ENCODE assay signal across 8 mouse cellular contexts in genomic region chr15:91781172-91781571, GRCm38 (mm10). TPM values are rescaled to one million over a fixed set of nuclear protein-coding genes. Genes with fewer than 3 reads are reported as not detected.
A peak's percentile ranks its signal among the peaks of the same experiment; 100 is the strongest.
DNase-seq lines count a peak whose midpoint lies in the region; ATAC-seq lines count a peak whose summit lies in the region.

No protein-coding gene starts in this region.

- no peak for ATAC-seq in kidney, embryonic 15.5 days (replicated peaks; ENCODE audit: low FRiP score)

- no peaks in the 10 kb centered on the region for H3K36me3 ChIP-seq in kidney, embryonic 15.5 days

- H3K9me3 ChIP-seq in kidney, embryonic 15.5 days (replicated peaks), result no peaks in the 10 kb centered on the region

- H3K27ac ChIP-seq in kidney, embryonic 15.5 days, result no peak overlapping the region

- DNase-seq in kidney, adult 18-20 months, result peak; percentile 34
- peak; percentile 17 for DNase-seq in Muller cell, postnatal 12 days (ENCODE audit: inconsistent ontology term)
- DNase-seq in cerebellum, adult 11-12 months, result peak; percentile 13
- DNase-seq in frontal cortex, postnatal 14 days (ENCODE audit: low spot score in 2 of 2), result peak; percentile 22 to 52
- DNase-seq in left cerebral cortex, postnatal 10 days (ENCODE audit: extremely low spot score in 1 of 2, low spot score in 2 of 2), result peak; percentile 30 to 49
- DNase-seq in retina, adult 2 months (ENCODE audit: low read depth, low spot score), result peak; percentile 26
- DNase-seq in spleen, postnatal 14 days (ENCODE audit: low spot score in 2 of 2), result no peak

- no peak overlapping the region for H3K4me3 ChIP-seq in kidney, embryonic 15.5 days (replicated peaks)

- H3K4me1 ChIP-seq in kidney, embryonic 15.5 days, result no peaks in the 10 kb centered on the region

- WGBS in kidney, embryonic 15.5 days, result 34% methylated on average over 6 of the region's 6 CpGs

- no peak overlapping the region for H3K9ac ChIP-seq in kidney, embryonic 15.5 days

- intact Hi-C loops in left cerebral cortex, postnatal 10 days (cut with DNase I), result no loop called here

- no peak overlapping the region for H3K4me2 ChIP-seq in kidney, embryonic 15.5 days

- no peaks in the 10 kb centered on the region for H3K27me3 ChIP-seq in kidney, embryonic 15.5 days

RNA-seq across cellular contexts. Expression of gene Smgc, which starts 56.9 kb away (rescaled TPM):
- polyA plus RNA-seq in kidney, embryonic 15.5 days (2015; fragmentation: Nextera tagmentation; extraction: Ambion mirVana), result not detected in 2 replicates
- total RNA-seq in left cerebral cortex, postnatal 10 days (2021), result not detected

Comparison
In these comparisons a context has a peak if more than half of its experiments do, and no peak if none do; other contexts are left out.
1. DNase-seq: peak in kidney, adult 18-20 months (single experiment), Muller cell, postnatal 12 days (single experiment), cerebellum, adult 11-12 months (single experiment), frontal cortex, postnatal 14 days (2 of 2), left cerebral cortex, postnatal 10 days (2 of 2) and retina, adult 2 months (single experiment); none in spleen, postnatal 14 days (0 of 2).